Mouse (Mus musculus): ENCODE results near the gene Amtn. TPM values are rescaled to one million over a fixed set of nuclear protein-coding genes. Genes with fewer than 3 reads are reported as not detected.
A peak's percentile ranks its signal among the peaks of the same experiment; 100 is the strongest.
"Not testable (repeated sequence)": the region's sequence is repeated elsewhere in the genome, so short reads cannot be mapped to it uniquely, and the experiment has no call there.

Amtn gene
- polyA plus RNA-seq, 1 experiment from 2014 or later: not detected

- Histone ChIP-seq H3K4me2 (ENCODE audit: low read depth, low read length, severe bottlenecking) (no peak overlapping the region), H3K4me3 (ENCODE audit: low read depth, low read length) (no peak overlapping the region), H3K27me3 (ENCODE audit: control insufficient read depth, insufficient read depth, low read length) (no peaks in the 10 kb centered on the region), H3K36me3 (ENCODE audit: control insufficient read depth, insufficient read depth, low read length) (no peaks in the 10 kb centered on the region), H3K27ac (ENCODE audit: low read depth, low read length) (no peak overlapping the region), H3K4me1 (replicated peaks; ENCODE audit: control insufficient read depth, insufficient read depth, low read length) (no peaks in the 10 kb centered on the region), H3K9ac (ENCODE audit: low read length) (no peak overlapping the region), H3K9me3 (ENCODE audit: control insufficient read depth, low read length) (no peaks in the 10 kb centered on the region)
- 76% methylated on average over 3 of the region's 3 CpGs for WGBS
- ATAC-seq (replicated peaks; ENCODE audit: low FRiP score): no peak
- no peak for DNase-seq (ENCODE audit: low spot score)
These were observed 25.6 kb downstream of the Amtn start for GRCm38 (mm10) chr5:88401464-88401863.

- Histone ChIP-seq H3K9ac (ENCODE audit: low read length) (no peak overlapping the region), H3K4me2 (ENCODE audit: low read depth, low read length, severe bottlenecking) (no peak overlapping the region), H3K36me3 (ENCODE audit: control insufficient read depth, insufficient read depth, low read length) (no peaks in the 10 kb centered on the region), H3K4me1 (replicated peaks; ENCODE audit: control insufficient read depth, insufficient read depth, low read length) (no peaks in the 10 kb centered on the region), H3K4me3 (ENCODE audit: low read depth, low read length) (no peak overlapping the region), H3K27ac (ENCODE audit: low read depth, low read length) (no peak overlapping the region), H3K27me3 (ENCODE audit: control insufficient read depth, insufficient read depth, low read length) (no peaks in the 10 kb centered on the region), H3K9me3 (ENCODE audit: control insufficient read depth, low read length) (no peaks in the 10 kb centered on the region)
- WGBS: 89% methylated on average over 8 of the region's 8 CpGs
- ATAC-seq (replicated peaks; ENCODE audit: low FRiP score) (no peak), DNase-seq (ENCODE audit: low spot score) (no peak)
These were observed 44.6 kb downstream of the Amtn start for GRCm38 (mm10) chr5:88420319-88421065.

- not testable (repeated sequence) for H3K4me1 ChIP-seq (replicated peaks; ENCODE audit: control insufficient read depth, insufficient read depth, low read length); H3K27me3 ChIP-seq (ENCODE audit: control insufficient read depth, insufficient read depth, low read length); ATAC-seq (replicated peaks; ENCODE audit: low FRiP score); H3K9ac ChIP-seq (ENCODE audit: low read length); H3K36me3 ChIP-seq (ENCODE audit: control insufficient read depth, insufficient read depth, low read length); DNase-seq (ENCODE audit: low spot score); H3K4me2 ChIP-seq (ENCODE audit: low read depth, low read length, severe bottlenecking); H3K9me3 ChIP-seq (ENCODE audit: control insufficient read depth, low read length); H3K4me3 ChIP-seq (ENCODE audit: low read depth, low read length); H3K27ac ChIP-seq (ENCODE audit: low read depth, low read length)
- WGBS: 82% methylated on average over 2 of the region's 2 CpGs
These were observed 49.0 kb downstream of the Amtn start for GRCm38 (mm10) chr5:88424892-88425291.

GRCm38 (mm10) chr5:88426753-88427152 lies 50.8 kb downstream of the Amtn start:
- Histone ChIP-seq H3K9ac (ENCODE audit: low read length) (no peak overlapping the region), H3K27me3 (ENCODE audit: control insufficient read depth, insufficient read depth, low read length) (no peaks in the 10 kb centered on the region), H3K36me3 (ENCODE audit: control insufficient read depth, insufficient read depth, low read length) (no peaks in the 10 kb centered on the region), H3K27ac (ENCODE audit: low read depth, low read length) (no peak overlapping the region), H3K9me3 (ENCODE audit: control insufficient read depth, low read length) (no peaks in the 10 kb centered on the region), H3K4me3 (ENCODE audit: low read depth, low read length) (no peak overlapping the region), H3K4me2 (ENCODE audit: low read depth, low read length, severe bottlenecking) (no peak overlapping the region), H3K4me1 (replicated peaks; ENCODE audit: control insufficient read depth, insufficient read depth, low read length) (no peaks in the 10 kb centered on the region)
- WGBS: 29% methylated on average over 1 of the region's 1 CpGs
- peak; percentile 65 for ATAC-seq (replicated peaks; ENCODE audit: low FRiP score)
- no peak for DNase-seq (ENCODE audit: low spot score)

Other genes starting within 250 kb of the Amtn start
- gene Gm11115, start 222.0 kb upstream of the Amtn start, polyA plus RNA-seq (2014; fragmentation: Nextera tagmentation; extraction: Ambion mirVana): not detected in 2 replicates
- not detected in 2 replicates for gene Gm7714, start 107.2 kb upstream of the Amtn start, polyA plus RNA-seq (2014; fragmentation: Nextera tagmentation; extraction: Ambion mirVana)
- gene Prol1, start 58.8 kb upstream of the Amtn start, polyA plus RNA-seq (2014; fragmentation: Nextera tagmentation; extraction: Ambion mirVana): not detected in 2 replicates
- not detected in 2 replicates for gene Ambn, start 79.9 kb downstream of the Amtn start, polyA plus RNA-seq (2014; fragmentation: Nextera tagmentation; extraction: Ambion mirVana)
- gene Enam, start 111.9 kb downstream of the Amtn start, polyA plus RNA-seq (2014; fragmentation: Nextera tagmentation; extraction: Ambion mirVana): not detected in 2 replicates
- 0.48 TPM in 1 of 2 replicates, not detected in the other for gene Jchain, start 151.8 kb downstream of the Amtn start, polyA plus RNA-seq (2014; fragmentation: Nextera tagmentation; extraction: Ambion mirVana)
- gene Utp3, start 178.4 kb downstream of the Amtn start, polyA plus RNA-seq (2014; fragmentation: Nextera tagmentation; extraction: Ambion mirVana): 74.4 and 77.6 TPM in 2 replicates
- gene Rufy3, start 188.9 kb downstream of the Amtn start, polyA plus RNA-seq (2014; fragmentation: Nextera tagmentation; extraction: Ambion mirVana): 96.8 and 96.9 TPM in 2 replicates

All from forebrain, embryonic 11.5 days (tissue).